Mouse (Mus musculus): ENCODE measurements around the gene Pemt.

DNA sequence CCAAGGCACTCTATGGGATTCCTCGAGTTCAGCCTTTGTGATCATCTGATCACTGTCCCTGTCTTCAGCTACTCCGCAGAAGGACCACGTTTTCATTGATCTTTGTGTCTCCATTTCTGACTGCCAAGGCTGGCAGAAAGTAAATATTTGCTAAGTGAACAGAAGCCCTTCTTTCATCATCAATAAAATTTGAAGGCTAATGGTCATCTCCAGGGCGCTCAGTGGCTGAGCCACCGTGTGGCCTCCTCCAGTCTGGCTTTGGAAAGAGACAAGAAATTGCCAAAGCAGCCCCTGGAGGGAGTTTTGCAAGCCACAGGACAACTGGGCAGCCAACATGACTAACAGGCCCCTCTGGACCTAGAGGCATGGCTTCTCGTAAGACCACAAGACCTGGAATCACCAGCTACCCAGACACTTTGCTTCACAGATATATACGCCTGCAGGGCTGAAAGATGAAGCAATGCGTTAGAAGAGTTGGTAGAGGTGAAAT is 11.3 kb downstream of the Pemt start:
- TF ChIP-seq CTCF (IDR thresholded peaks at IDR 0.05) = no peak
- TF ChIP-seq EP300 (IDR thresholded peaks at IDR 0.05) = no peak
